Mouse (Mus musculus): Measurements from ENCODE around the gene Rnf220. TPM values are rescaled to one million over a fixed set of nuclear protein-coding genes. Genes with fewer than 3 reads are reported as not detected.

The Rnf220 gene
- total RNA-seq, 2 experiments from 2014 or later = 42.0 to 43.3 TPM

GRCm38 (mm10) chr4:117389264-117390054, 107.4 kb downstream of the Rnf220 start:
- DNase-seq = peak; percentile 12 to 36
- intact Hi-C loops (cut with DNase I) = no loop called here

- DNase-seq = no peak
- intact Hi-C loops (cut with DNase I) = no loop called here
Measured at GRCm38 (mm10) chr4:117385247-117385646, 111.6 kb downstream of the Rnf220 start.

GRCm38 (mm10) chr4:117381846-117382245, 115.0 kb downstream of the Rnf220 start:
- intact Hi-C loops (cut with DNase I) = no loop called here
- DNase-seq = no peak

GRCm38 (mm10) chr4:117380558-117380935, 116.3 kb downstream of the Rnf220 start:
- intact Hi-C loops (cut with DNase I) = no loop called here
- no peak for DNase-seq

- no peak for DNase-seq
- intact Hi-C loops (cut with DNase I) = no loop called here
Measured at GRCm38 (mm10) chr4:117379803-117380557, 116.9 kb downstream of the Rnf220 start.

- intact Hi-C loops (cut with DNase I) = no loop called here
- no peak for DNase-seq
Measured at GRCm38 (mm10) chr4:117374078-117374540, 122.7 kb downstream of the Rnf220 start.

GRCm38 (mm10) chr4:117373324-117374077, 123.4 kb downstream of the Rnf220 start:
- intact Hi-C loops (cut with DNase I) = no loop called here
- DNase-seq = no peak

GRCm38 (mm10) chr4:117371896-117372295, 125.0 kb downstream of the Rnf220 start:
- intact Hi-C loops (cut with DNase I) = no loop called here
- DNase-seq = no peak

- intact Hi-C loops (cut with DNase I) = no loop called here
- no peak for DNase-seq
Measured at GRCm38 (mm10) chr4:117370354-117370753, 126.5 kb downstream of the Rnf220 start.

GRCm38 (mm10) chr4:117369571-117369970, 127.3 kb downstream of the Rnf220 start:
- no peak for DNase-seq
- intact Hi-C loops (cut with DNase I) = no loop called here

GRCm38 (mm10) chr4:117367365-117367764, 129.5 kb downstream of the Rnf220 start:
- no peak for DNase-seq
- intact Hi-C loops (cut with DNase I) = no loop called here

GRCm38 (mm10) chr4:117362085-117362484, 134.8 kb downstream of the Rnf220 start:
- no peak for DNase-seq
- intact Hi-C loops (cut with DNase I) = no loop called here

- no peak for DNase-seq
- intact Hi-C loops (cut with DNase I) = no loop called here
Measured at GRCm38 (mm10) chr4:117361558-117361873, 135.3 kb downstream of the Rnf220 start.

- DNase-seq = no peak
- intact Hi-C loops (cut with DNase I) = no loop called here
Measured at GRCm38 (mm10) chr4:117360713-117361557, 135.9 kb downstream of the Rnf220 start.

- intact Hi-C loops (cut with DNase I) = no loop called here
- no peak for DNase-seq
Measured at GRCm38 (mm10) chr4:117359803-117360382, 137.0 kb downstream of the Rnf220 start.

GRCm38 (mm10) chr4:117357917-117358316, 138.9 kb downstream of the Rnf220 start:
- DNase-seq = no peak
- intact Hi-C loops (cut with DNase I) = no loop called here

- intact Hi-C loops (cut with DNase I) = no loop called here
Measured at GRCm38 (mm10) chr4:117357104-117357503, 139.7 kb downstream of the Rnf220 start.

GRCm38 (mm10) chr4:117356223-117356622, 140.6 kb downstream of the Rnf220 start:
- peak; percentile 49 to 53 for DNase-seq
- intact Hi-C loops (cut with DNase I) = no loop called here

More at GRCm38 (mm10) chr4:117357104-117357503, 139.7 kb downstream of the Rnf220 start:
- DNase-seq = no peak

GRCm38 (mm10) chr4:117354651-117355050, 142.2 kb downstream of the Rnf220 start:
- intact Hi-C loops (cut with DNase I) = no loop called here
- DNase-seq = no peak

- intact Hi-C loops (cut with DNase I) = no loop called here
- no peak for DNase-seq
Measured at GRCm38 (mm10) chr4:117352957-117353356, 143.9 kb downstream of the Rnf220 start.

Measured in heart, postnatal 10 days (tissue).